Mouse (Mus musculus) adrenal gland, adult 18-20 months (tissue): ENCODE measurements at regions not wholly inside any gene's neighbourhood (a gene's known extent, or its start where the extent isn't known, plus 50 kb on each side); places are given as distances from the start of the nearest gene placed in this dataset.

Experiments used
- DNase-seq, 2 experiments: peaks; one replicate each; pipeline ENCODE4 v3.0.0; 2021 to 2022; ENCODE audit warnings: low spot score in 2 of 2

DNA sequence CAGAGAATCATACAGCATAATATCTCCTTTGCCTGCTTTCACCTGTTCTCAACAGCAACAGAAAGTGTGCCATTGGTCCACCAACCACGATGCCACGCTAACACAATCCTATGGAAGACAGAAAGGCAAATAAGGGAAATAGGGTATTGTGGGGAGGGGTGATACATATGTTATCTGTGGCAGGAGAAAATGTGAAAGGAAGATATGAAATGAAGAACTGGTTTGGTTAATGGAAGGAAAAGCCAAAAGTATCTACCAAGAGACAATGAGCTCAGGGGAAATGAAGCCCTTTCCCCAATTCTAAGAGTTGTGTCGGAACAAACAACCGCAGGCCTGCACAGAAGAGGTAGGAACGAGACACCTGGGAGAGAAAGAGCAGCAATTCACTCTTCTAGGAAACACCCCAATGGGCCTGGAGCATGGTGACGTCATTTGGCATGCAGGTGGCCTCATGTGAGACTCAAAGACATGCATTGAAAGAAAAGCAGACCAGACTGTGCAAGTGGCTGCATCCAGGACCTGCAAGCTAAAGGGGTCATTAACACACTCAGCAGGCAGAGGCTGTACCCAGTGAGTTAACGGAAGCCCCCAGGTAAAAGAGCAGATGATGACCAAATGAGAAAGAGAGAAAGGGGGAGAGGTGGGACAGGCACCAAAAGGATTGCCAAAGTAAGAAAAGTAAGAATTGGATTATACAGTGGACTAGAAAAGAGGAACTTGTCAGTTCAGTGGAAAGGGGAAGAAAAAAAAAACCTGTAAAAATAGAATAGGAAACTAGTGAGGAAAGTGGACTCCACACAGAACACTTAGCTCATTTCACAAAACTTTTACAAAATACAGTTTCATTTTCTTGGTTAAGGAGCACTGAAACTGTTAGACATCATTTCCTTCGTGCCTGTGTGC, 522.2 kb upstream of the Cited2 start:
- no peak for DNase-seq

- no peak for DNase-seq
Observed at GRCm38 (mm10) chr10:17201427-17201745, 521.6 kb upstream of the Cited2 start.

- no peak for DNase-seq
Observed at GRCm38 (mm10) chr10:17202556-17203415, 520.2 kb upstream of the Cited2 start.

GRCm38 (mm10) chr10:17203416-17204110, 519.5 kb upstream of the Cited2 start:
- no peak for DNase-seq

- DNase-seq: no peak
Observed at GRCm38 (mm10) chr10:17204153-17204552, 518.9 kb upstream of the Cited2 start.

DNA sequence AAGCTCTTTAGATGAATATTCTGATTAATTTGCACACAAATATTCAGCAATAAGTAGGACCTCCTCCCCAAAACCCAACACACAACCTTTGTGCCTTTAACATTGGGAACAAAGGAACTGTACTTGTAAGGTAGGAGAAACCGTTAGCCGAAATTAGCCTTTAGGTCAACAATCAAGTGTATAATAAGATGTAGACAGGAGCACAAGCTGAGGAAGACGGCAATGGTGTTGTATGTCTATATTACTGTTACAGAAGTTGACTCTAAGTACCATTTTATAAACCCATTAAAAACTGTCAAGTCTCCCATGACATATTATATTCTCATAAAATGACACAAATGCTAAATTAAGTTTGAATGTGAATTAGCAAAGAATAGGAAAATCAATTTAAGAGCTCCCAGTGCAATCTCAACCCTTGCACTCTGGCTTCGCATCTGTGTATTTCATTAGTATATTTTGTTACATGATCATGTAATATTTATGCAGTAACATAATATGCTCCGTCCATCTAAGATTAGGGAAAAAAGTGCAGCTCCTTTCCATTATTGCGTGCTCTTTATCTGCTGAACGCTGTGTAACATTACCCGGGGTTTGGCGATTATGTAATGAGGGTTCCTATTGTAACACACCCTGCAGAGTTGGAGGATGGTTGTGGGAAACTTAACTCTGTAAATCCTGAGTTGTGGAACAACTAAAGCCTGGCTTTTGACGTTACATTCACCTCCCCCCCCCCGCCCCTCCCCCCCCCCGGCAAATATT, 510.3 kb upstream of the Cited2 start:
- DNase-seq: no peak

DNA sequence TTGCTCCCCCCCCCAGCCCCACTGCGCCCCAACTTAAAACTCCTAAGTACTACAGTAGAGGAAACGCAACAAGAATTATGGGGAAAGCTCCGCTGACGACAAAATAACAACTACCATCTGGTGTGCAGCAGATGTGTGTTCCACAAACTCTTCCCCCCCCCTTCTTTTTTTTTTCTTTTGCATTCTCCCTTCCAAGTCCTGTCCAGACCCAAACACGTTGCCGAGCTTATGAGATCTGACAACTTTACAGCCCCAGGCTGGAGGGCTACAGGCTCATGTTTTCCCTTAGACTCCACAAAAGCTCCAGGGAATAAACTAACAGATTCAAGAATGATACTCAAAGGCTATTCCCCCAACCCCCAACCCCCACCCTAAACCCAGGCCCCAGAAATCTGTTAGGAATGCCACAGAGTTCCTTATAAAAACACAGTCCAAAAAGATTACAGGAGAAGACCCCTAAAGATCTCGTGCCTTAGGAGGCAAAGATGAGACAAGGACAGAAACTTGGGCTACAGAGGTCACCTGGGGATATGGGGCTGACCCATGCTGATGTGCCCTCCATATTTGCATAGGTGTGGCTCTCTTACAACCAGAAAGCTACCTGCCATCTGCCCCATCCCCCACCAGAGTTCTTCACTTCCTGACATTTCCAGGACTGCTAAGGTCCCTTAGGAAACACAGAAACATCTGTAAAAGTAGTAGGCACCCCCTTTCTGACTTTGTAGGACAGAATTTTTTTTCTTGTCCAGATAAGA, 509.5 kb upstream of the Cited2 start:
- no peak for DNase-seq

DNA sequence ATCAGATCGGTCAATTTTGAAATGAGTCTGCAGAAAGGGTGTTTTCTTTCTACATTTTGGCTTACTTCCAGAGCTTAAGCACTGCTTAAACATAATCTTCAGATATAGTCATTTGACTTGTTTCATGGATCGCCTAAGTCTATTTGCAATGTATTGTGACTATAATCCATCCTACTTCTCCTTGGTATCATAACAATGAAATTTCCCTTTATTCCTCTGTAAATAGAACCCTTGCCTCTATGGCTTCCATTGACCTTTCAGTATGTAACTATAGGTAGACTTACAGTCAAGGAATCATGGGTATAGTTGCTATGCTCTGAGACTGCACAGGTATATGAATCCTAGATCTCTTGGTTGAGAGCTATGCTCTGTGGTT, 509.0 kb upstream of the Cited2 start:
- no peak for DNase-seq

DNA sequence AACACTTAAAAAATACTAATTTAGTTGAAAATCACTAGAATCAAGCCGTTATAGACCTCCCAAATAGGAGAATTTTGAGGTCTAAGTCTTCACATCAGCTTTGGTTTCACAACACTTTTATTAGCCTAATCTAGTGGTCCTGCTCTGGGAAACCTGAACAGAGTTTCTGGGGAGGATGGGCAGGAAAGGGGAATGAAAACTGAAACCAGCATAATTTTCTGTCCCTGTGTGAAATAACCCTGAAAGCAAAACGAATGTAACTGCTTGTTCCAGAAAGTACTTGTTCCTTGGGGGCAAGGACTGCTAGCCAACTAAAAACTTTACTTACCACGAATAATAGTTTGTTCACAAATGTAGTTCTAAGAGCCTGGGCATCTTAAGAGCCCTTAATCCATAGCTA, 508.0 kb upstream of the Cited2 start:
- no peak for DNase-seq

- DNase-seq: no peak
Observed at GRCm38 (mm10) chr10:17221495-17221894, 501.5 kb upstream of the Cited2 start.

DNA sequence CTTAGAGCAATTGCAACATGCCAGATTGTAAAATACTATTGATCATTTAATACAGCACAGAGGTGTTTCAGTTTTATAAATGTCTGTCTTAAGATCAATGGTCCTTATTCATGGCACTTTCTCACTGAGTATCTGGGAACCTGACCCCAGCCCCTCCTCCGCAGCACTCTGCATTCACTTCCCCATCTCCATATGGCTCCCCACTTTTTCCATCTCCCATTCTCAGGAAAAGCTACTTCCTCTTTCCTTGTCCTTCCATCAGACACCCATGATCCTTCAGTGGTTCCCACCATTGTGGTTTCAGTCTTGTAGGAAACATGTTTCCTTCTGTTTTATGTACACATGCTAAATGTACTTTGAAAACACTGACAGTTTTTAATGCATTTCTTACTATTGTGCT, 497.3 kb upstream of the Cited2 start:
- no peak for DNase-seq

- DNase-seq: no peak
Observed at GRCm38 (mm10) chr10:17230040-17230818, 492.8 kb upstream of the Cited2 start.

GRCm38 (mm10) chr10:17235955-17236650, 486.9 kb upstream of the Cited2 start:
- no peak for DNase-seq

GRCm38 (mm10) chr10:17236761-17237160, 486.3 kb upstream of the Cited2 start:
- DNase-seq: no peak

GRCm38 (mm10) chr10:17237463-17237862, 485.6 kb upstream of the Cited2 start:
- no peak for DNase-seq

DNA sequence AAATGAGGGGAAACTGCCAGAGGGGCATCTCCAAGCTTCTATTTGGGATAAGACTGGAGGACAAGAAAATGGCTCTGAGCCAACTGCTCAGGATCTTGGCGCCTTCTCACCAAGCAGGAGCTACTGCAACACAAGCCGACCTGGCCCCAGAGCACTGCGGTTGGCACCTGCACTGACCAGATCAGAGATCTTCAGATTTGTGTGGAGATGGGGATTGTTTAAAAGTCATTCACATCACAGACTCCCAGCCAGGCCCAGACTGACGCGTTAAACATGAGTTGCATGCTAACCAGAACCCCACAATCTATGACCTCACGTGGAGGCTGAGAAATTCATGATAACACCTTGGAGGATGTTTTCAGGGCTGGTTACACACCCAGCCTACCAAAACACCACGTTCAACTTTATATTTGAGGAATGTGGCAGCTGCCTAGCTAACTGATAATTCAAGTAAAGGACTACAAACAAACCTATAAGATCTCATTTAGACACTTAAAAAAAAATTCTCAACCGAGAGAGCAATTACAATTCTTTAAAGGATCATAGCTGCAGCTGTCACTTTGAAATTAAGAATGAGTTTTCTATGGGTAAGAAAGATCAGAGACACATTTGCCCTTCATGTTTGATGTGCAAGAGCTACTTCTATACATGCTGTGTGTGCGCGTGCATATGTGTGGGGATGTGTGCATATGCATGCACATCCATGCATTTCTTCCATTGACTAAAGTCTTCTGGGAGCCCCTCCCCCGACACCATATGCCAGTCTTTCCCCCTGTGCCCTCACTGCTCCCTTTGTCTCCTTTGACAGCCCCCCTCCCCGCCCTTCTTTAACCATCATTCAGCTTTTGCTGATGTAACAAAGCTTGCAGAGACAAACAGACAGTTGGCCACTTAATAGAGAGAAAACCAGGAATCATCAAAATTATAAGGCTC, 484.8 kb upstream of the Cited2 start:
- DNase-seq: no peak

DNA sequence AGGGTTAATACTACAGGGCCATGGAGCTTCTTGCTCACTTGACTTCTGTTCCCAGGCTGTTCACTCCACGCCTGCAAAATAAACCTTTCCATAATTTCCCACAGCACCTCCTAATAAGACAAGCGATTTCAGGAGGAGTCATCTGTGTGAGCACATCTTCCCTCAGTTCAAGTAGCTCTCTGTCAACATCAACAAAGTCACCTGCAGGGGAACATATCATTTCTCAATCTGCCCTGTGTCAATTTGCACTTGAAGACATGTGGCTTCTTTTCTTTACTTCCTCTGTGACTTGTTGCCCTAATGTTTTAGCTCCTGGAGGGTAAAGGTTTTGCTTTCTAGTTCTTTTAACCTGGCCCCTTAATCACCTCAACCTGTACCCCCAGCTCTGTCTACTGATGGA, 474.7 kb upstream of the Cited2 start:
- no peak for DNase-seq

DNA sequence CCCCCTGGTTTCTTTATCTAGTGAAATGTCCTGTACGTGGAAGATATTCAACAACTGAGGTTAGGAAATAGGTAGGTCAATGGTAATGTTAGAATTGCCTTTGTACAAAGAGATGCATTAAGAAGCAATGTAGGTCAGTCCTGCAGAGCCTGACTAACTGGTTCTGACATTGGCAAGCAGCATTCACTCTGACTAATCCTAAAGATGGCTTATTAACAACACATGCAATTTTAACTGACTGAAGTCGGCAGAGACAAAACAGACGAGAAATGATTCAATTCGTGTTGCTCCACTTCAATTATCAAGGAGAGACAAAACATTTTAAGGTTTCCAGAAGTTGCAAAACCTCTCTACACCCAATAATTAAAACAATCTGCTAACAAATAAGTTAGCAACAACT, 470.0 kb upstream of the Cited2 start:
- DNase-seq: no peak
